Mouse (Mus musculus) intestine, embryonic 15.5 days (tissue): ENCODE data around the gene Cdh13. TPM values are rescaled to one million over a fixed set of nuclear protein-coding genes. Genes with fewer than 3 reads are reported as not detected.

Experiments
- ATAC-seq: fragments of 200-750 bp; cut with Nextera tagmentation; 2 replicates; pipeline ENCODE4 v1.8.0; 2017; ENCODE audit warnings: moderate TSS enrichment, moderate library complexity
- H3K27ac ChIP-seq: fragments of 300-500 bp; sonication (generic); 2 replicates; pipeline ENCODE4 v1.5.1; 2015; ENCODE audit warnings: mild to moderate bottlenecking, inconsistent platforms
- H3K27me3 ChIP-seq: fragments of 300-500 bp; sonication (generic); replicated peaks from 2 replicates; pipeline ENCODE4 v1.6.1; 2015; ENCODE audit warnings: inconsistent platforms
- H3K36me3 ChIP-seq: fragments of 300-500 bp; sonication (generic); 2 replicates; pipeline ENCODE4 v1.6.1; 2015; ENCODE audit warnings: inconsistent platforms
- H3K4me1 ChIP-seq: fragments of 300-500 bp; sonication (generic); replicated peaks from 2 replicates; pipeline ENCODE4 v1.6.1; 2015; ENCODE audit warnings: inconsistent platforms
- H3K4me2 ChIP-seq: fragments of 300-500 bp; sonication (generic); replicated peaks from 2 replicates; pipeline ENCODE4 v1.6.1; 2015; ENCODE audit warnings: mild to moderate bottlenecking, inconsistent platforms
- H3K4me3 ChIP-seq: fragments of 300-500 bp; sonication (generic); replicated peaks from 2 replicates; pipeline ENCODE4 v1.5.1; 2015; ENCODE audit warnings: inconsistent platforms
- H3K9ac ChIP-seq: fragments of 300-500 bp; sonication (generic); 2 replicates; pipeline ENCODE4 v1.6.1; 2015; ENCODE audit warnings: inconsistent platforms
- H3K9me3 ChIP-seq: fragments of 300-500 bp; sonication (generic); 2 replicates; pipeline ENCODE4 v1.6.1; 2016; ENCODE audit warnings: inconsistent platforms
- WGBS: fragments of 180-500 bp; shearing (Covaris S2); methylation state at CpG from one replicate; pipeline ENCODE4 v1.1.7; 2015; 5-methylcytosine and 5-hydroxymethylcytosine counted together
- polyA plus RNA-seq: library from polyadenylated mRNA; unstranded; fragments of >200 nt; fragmentation: Nextera tagmentation; extraction: Ambion mirVana; gene quantifications from 2 replicates; pipeline ENCODE4 v1.2.1, GENCODE M21; 2015

The Cdh13 gene
- polyA plus RNA-seq, 1 experiment from 2014 or later, result 6.5 TPM

GRCm38 (mm10) chr8:118565186-118565585 is 281.7 kb downstream of the Cdh13 start:
- Histone ChIP-seq H3K36me3 (no peaks in the 10 kb centered on the region), H3K9ac (no peak overlapping the region), H3K9me3 (no peaks in the 10 kb centered on the region), H3K27me3 (no peaks in the 10 kb centered on the region), H3K4me3 (no peak overlapping the region), H3K27ac (no peak overlapping the region), H3K4me1 (no peaks in the 10 kb centered on the region), H3K4me2 (no peak overlapping the region)
- ATAC-seq, result no peak
- 90% methylated on average over 5 of the region's 5 CpGs for WGBS

DNA sequence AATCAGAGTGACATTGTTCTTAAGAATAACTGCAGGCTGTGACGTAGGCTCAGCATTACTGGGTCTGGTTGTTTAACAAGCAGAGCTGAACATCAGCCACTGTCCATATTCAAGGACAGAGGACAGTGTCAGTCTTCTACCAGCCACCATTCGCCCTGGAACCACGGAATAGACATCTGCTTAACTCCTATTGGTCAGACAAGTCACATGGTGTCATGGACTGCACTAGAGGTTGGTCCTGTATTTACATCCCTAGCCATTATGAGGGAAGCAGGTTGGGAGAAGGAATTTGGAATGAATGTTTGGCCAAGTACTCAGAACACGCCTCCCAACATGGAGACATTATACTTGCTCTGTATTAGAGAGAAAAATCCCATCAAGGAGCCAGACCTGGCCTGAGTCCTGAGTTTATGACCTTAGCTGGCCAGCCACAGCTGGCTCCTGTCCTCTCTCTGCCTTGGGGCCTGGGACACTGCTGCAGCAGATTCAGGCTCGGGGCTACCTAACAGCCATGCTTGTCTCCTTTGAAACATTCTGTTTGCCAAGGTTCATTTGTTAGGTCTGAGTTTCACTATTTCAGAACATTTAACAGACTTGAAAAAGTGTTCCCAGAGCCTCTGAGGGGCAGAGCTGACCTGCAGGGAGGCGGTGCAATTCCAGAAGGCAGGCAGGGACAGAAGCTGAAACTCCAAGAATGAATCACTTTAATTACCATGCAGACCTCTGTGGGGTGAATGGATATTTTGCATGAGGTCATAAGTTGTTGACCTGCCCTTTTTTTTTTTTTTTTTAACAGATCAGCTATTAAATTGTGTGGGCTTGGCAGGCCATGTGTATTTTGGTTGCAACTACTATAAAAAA is 282.6 kb downstream of the Cdh13 start:
- WGBS, result 62% methylated on average over 6 of the region's 6 CpGs
- no peak overlapping the region for H3K4me2 ChIP-seq
- no peak overlapping the region for H3K4me3 ChIP-seq
- H3K27ac ChIP-seq, result no peak overlapping the region
- ATAC-seq, result no peak
- no peaks in the 10 kb centered on the region for H3K36me3 ChIP-seq
- H3K4me1 ChIP-seq, result no peaks in the 10 kb centered on the region
- no peaks in the 10 kb centered on the region for H3K27me3 ChIP-seq
- H3K9ac ChIP-seq, result no peak overlapping the region
- no peaks in the 10 kb centered on the region for H3K9me3 ChIP-seq

DNA sequence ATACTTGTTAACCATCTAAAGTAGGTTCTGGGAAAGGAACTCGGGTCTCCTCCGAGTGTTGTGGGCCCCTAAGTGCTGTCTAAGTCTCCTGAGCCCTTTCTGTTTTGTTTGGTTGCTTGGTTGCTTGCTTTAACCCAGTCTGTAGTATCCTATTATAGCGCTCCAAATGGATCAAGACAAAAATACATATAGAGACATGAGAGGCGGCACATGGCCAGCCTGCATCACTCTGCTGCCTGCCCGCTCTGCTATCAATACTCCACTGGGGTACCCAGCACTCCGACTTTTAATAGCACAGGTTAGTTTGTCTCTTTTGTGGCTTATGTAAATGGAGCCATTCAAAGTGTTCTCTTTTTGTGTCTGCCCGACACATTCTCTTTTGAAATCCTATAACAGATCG is 285.8 kb downstream of the Cdh13 start:
- H3K36me3 ChIP-seq, result no peaks in the 10 kb centered on the region
- WGBS, result 87% methylated on average over 8 of the region's 8 CpGs
- no peak for ATAC-seq

GRCm38 (mm10) chr8:118581256-118581655 is 297.7 kb downstream of the Cdh13 start:
- Histone ChIP-seq H3K27ac (no peak overlapping the region), H3K27me3 (no peaks in the 10 kb centered on the region), H3K4me2 (no peak overlapping the region), H3K9me3 (no peaks in the 10 kb centered on the region), H3K9ac (no peak overlapping the region), H3K4me3 (no peak overlapping the region), H3K4me1 (no peaks in the 10 kb centered on the region), H3K36me3 (no peaks in the 10 kb centered on the region)
- 75% methylated on average over 1 of the region's 1 CpGs for WGBS
- ATAC-seq, result no peak

More for the DNA sequence above, 285.8 kb downstream of the Cdh13 start:
- H3K4me2 ChIP-seq, result no peak overlapping the region
- H3K27ac ChIP-seq, result no peak overlapping the region
- H3K4me1 ChIP-seq, result no peaks in the 10 kb centered on the region
- H3K9ac ChIP-seq, result no peak overlapping the region
- H3K9me3 ChIP-seq, result no peaks in the 10 kb centered on the region
- H3K27me3 ChIP-seq, result no peaks in the 10 kb centered on the region
- no peak overlapping the region for H3K4me3 ChIP-seq

GRCm38 (mm10) chr8:118582185-118582584 is 298.7 kb downstream of the Cdh13 start:
- H3K9me3 ChIP-seq, result no peaks in the 10 kb centered on the region
- H3K27ac ChIP-seq, result no peak overlapping the region
- no peak overlapping the region for H3K9ac ChIP-seq
- no peak overlapping the region for H3K4me3 ChIP-seq
- WGBS, result 95% methylated on average over 8 of the region's 8 CpGs
- ATAC-seq, result no peak
- no peaks in the 10 kb centered on the region for H3K36me3 ChIP-seq
- H3K4me2 ChIP-seq, result no peak overlapping the region
- H3K4me1 ChIP-seq, result no peaks in the 10 kb centered on the region
- H3K27me3 ChIP-seq, result no peaks in the 10 kb centered on the region

DNA sequence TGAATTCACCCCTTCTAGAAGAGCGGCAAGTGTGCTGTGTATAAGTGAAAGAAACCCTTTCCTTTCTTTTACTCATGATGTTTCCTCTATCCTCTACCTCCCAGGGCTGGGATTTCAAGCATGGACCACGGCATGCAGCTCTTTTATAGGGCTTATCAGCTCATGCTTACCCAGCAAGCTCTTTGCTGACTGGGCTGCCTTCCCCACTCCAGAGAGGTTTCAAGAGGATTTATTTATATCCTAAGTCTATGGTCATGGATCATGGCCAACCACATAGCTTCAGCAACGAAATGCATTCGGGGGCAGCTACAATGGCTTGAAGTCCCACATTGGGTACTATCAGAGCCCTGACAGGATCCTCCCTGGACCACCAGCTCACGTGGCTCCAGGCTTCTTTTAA is 304.4 kb downstream of the Cdh13 start:
- Histone ChIP-seq H3K4me2 (no peak overlapping the region), H3K36me3 (no peaks in the 10 kb centered on the region), H3K27ac (no peak overlapping the region), H3K9me3 (no peaks in the 10 kb centered on the region), H3K4me1 (no peaks in the 10 kb centered on the region), H3K4me3 (no peak overlapping the region), H3K9ac (no peak overlapping the region), H3K27me3 (no peaks in the 10 kb centered on the region)
- ATAC-seq, result no peak
- 79% methylated on average over 5 of the region's 5 CpGs for WGBS

GRCm38 (mm10) chr8:118596816-118597215 is 313.3 kb downstream of the Cdh13 start:
- Histone ChIP-seq H3K4me2 (no peak overlapping the region), H3K27ac (no peak overlapping the region), H3K9me3 (no peaks in the 10 kb centered on the region), H3K9ac (no peak overlapping the region), H3K4me3 (no peak overlapping the region), H3K4me1 (no peaks in the 10 kb centered on the region), H3K27me3 (no peaks in the 10 kb centered on the region), H3K36me3 (no peaks in the 10 kb centered on the region)
- ATAC-seq, result no peak
- 54% methylated on average over 8 of the region's 8 CpGs for WGBS

DNA sequence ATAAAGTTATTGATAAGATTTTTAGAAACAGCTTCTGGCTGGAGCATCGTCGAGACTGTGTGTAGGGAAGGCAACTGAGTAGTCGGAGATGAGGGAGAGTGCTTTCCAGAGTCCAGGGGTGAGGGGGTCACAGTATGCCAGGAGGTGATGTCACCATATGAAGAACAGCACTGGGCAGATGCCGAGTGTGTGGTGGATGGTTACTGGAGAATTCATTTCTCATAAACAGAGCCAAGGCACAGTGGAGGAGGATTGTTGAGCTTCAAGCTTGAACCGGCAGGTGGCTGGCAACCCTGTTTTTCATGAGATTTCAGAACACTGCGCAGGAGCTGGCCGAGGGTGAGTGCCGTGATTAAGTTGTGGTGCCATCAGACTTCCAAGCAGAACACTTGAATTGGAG is 317.8 kb downstream of the Cdh13 start:
- Histone ChIP-seq H3K9me3 (no peaks in the 10 kb centered on the region), H3K27ac (no peak overlapping the region), H3K4me3 (no peak overlapping the region), H3K27me3 (no peaks in the 10 kb centered on the region), H3K36me3 (no peaks in the 10 kb centered on the region), H3K4me2 (no peak overlapping the region), H3K9ac (no peak overlapping the region), H3K4me1 (no peaks in the 10 kb centered on the region)
- ATAC-seq, result no peak
- 55% methylated on average over 8 of the region's 8 CpGs for WGBS

DNA sequence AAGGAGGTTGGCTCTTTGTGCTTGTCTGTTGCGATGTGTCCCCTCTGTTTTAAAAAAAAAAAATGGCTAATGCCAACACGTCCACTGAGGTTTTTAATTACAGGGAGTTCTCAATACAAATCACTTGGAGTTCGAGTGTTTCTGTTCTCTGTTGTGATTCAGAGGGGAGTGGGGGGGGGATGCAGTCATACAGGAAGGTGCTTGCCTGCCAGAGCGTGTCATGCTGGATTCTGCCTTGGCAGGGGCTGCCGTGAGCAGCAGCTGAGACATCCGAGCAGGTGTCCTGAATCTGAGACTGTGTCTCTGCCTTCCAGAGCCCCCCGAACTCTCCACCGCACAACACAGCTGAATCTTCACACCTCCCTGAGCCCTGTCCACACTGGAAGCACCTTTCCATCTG is 318.5 kb downstream of the Cdh13 start:
- H3K9ac ChIP-seq, result no peak overlapping the region
- 67% methylated on average over 8 of the region's 8 CpGs for WGBS
- H3K4me3 ChIP-seq, result no peak overlapping the region
- no peak overlapping the region for H3K4me2 ChIP-seq
- H3K4me1 ChIP-seq, result no peaks in the 10 kb centered on the region
- no peaks in the 10 kb centered on the region for H3K27me3 ChIP-seq
- no peak for ATAC-seq
- H3K9me3 ChIP-seq, result no peaks in the 10 kb centered on the region
- H3K27ac ChIP-seq, result no peak overlapping the region
- no peaks in the 10 kb centered on the region for H3K36me3 ChIP-seq

- 88% methylated on average over 10 of the region's 10 CpGs for WGBS
- Histone ChIP-seq H3K27me3 (no peaks in the 10 kb centered on the region), H3K4me2 (no peak overlapping the region), H3K9me3 (no peaks in the 10 kb centered on the region), H3K4me1 (no peaks in the 10 kb centered on the region), H3K4me3 (no peak overlapping the region), H3K9ac (no peak overlapping the region), H3K27ac (no peak overlapping the region), H3K36me3 (no peaks in the 10 kb centered on the region)
- no peak for ATAC-seq
These were observed 328.0 kb downstream of the Cdh13 start for GRCm38 (mm10) chr8:118611551-118611950.

DNA sequence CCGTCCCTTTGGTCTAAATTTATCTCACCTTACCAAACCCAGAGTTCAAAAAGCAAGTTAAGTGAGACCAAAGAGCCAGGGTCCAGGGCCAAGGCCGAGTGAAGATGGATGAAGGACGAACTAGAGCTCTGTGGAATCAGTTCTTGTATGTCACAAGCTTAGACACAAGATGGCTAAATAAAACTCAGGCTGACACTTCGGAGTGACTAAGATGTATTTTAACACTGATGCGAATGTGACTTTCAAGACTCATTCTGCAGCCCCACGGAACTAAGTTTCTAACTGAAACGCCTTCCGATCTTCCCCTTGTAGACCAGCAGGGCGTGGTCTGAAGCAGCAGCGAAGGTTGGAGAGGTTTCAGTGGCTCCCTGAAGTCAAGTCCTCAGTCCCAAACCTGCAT is 334.7 kb downstream of the Cdh13 start:
- Histone ChIP-seq H3K4me2 (no peak overlapping the region), H3K9ac (no peak overlapping the region), H3K9me3 (no peaks in the 10 kb centered on the region), H3K4me3 (no peak overlapping the region), H3K36me3 (no peaks in the 10 kb centered on the region), H3K4me1 (no peaks in the 10 kb centered on the region), H3K27me3 (no peaks in the 10 kb centered on the region), H3K27ac (no peak overlapping the region)
- ATAC-seq, result no peak
- 87% methylated on average over 10 of the region's 10 CpGs for WGBS

GRCm38 (mm10) chr8:118626425-118626824 is 342.9 kb downstream of the Cdh13 start:
- Histone ChIP-seq H3K27ac (no peak overlapping the region), H3K9ac (no peak overlapping the region), H3K36me3 (no peaks in the 10 kb centered on the region), H3K4me2 (no peak overlapping the region), H3K9me3 (no peaks in the 10 kb centered on the region), H3K4me3 (no peak overlapping the region), H3K27me3 (no peaks in the 10 kb centered on the region), H3K4me1 (no peaks in the 10 kb centered on the region)
- no peak for ATAC-seq
- WGBS, result 81% methylated on average over 5 of the region's 5 CpGs

- Histone ChIP-seq H3K27ac (no peak overlapping the region), H3K4me1 (no peaks in the 10 kb centered on the region), H3K4me2 (no peak overlapping the region), H3K9ac (no peak overlapping the region), H3K27me3 (no peaks in the 10 kb centered on the region), H3K9me3 (no peaks in the 10 kb centered on the region), H3K36me3 (no peaks in the 10 kb centered on the region), H3K4me3 (no peak overlapping the region)
- ATAC-seq, result no peak
- 76% methylated on average over 5 of the region's 5 CpGs for WGBS
These were observed 344.2 kb downstream of the Cdh13 start for GRCm38 (mm10) chr8:118627737-118628136.
